Mouse (Mus musculus) spleen, adult 2 months (tissue): ENCODE data around the gene Dppa3. TPM values are rescaled to one million over a fixed set of nuclear protein-coding genes. Genes with fewer than 3 reads are reported as not detected.

Experiments used
- DNase-seq, 2 experiments: peaks; one replicate each; pipeline versions ENCODE4 v3.0.0 to v3.0.0-alpha.2; 2012 to 2021; ENCODE audit warnings: low spot score in 2 of 2, low read depth in 1 of 2
- H3K27ac ChIP-seq: fragments of 200-500 bp; 2 replicates; pipeline ENCODE4 v1.5.1; 2012; ENCODE audit warnings: low read length, inconsistent platforms; ENCODE audit not compliant: insufficient read depth
- H3K27me3 ChIP-seq: fragments of 200-500 bp; 2 replicates; pipeline ENCODE4 v1.6.1; 2012; ENCODE audit warnings: mild to moderate bottlenecking, moderate library complexity, low read length, inconsistent platforms; ENCODE audit not compliant: control insufficient read depth, insufficient read depth
- H3K36me3 ChIP-seq: fragments of 200-500 bp; 2 replicates; pipeline ENCODE4 v1.6.1; 2012; ENCODE audit warnings: mild to moderate bottlenecking, low read length, inconsistent platforms; ENCODE audit not compliant: control insufficient read depth, insufficient read depth
- H3K4me1 ChIP-seq: fragments of 200-500 bp; 2 replicates; pipeline ENCODE4 v1.6.1; 2011; ENCODE audit warnings: inconsistent platforms; ENCODE audit not compliant: control insufficient read depth, insufficient read depth, insufficient read length
- H3K4me3 ChIP-seq: fragments of 200-500 bp; 2 replicates; pipeline ENCODE4 v1.5.1; 2011; ENCODE audit warnings: mild to moderate bottlenecking, inconsistent platforms; ENCODE audit not compliant: insufficient read depth, insufficient read length; ENCODE audit errors: extremely low read depth
- CTCF ChIP-seq: fragments of 200-500 bp; IDR thresholded peaks from 2 replicates; pipeline ENCODE4 v1.5.1; 2011; ENCODE audit warnings: mild to moderate bottlenecking, inconsistent platforms; ENCODE audit not compliant: insufficient read depth, insufficient read length, insufficient replicate concordance; ENCODE audit errors: extremely low read depth
- POLR2A ChIP-seq: fragments of 200-500 bp; IDR thresholded peaks from 2 replicates; pipeline ENCODE4 v1.6.1; 2011; ENCODE audit warnings: low read depth, low read length, inconsistent platforms
- WGBS: fragments of 180-500 bp; shearing (Covaris S2); methylation state at CpG from one replicate; pipeline ENCODE4 v1.1.7; 2018; 5-methylcytosine and 5-hydroxymethylcytosine counted together
- polyA plus RNA-seq: library from polyadenylated mRNA; depleted of rRNA; stranded (reverse); fragments of >200 nt; gene quantifications from 2 replicates; pipeline ENCODE4 v1.2.3, GENCODE M21; 2012; rRNA removed

The Dppa3 gene
- polyA plus RNA-seq, 1 experiment: not detected

DNA sequence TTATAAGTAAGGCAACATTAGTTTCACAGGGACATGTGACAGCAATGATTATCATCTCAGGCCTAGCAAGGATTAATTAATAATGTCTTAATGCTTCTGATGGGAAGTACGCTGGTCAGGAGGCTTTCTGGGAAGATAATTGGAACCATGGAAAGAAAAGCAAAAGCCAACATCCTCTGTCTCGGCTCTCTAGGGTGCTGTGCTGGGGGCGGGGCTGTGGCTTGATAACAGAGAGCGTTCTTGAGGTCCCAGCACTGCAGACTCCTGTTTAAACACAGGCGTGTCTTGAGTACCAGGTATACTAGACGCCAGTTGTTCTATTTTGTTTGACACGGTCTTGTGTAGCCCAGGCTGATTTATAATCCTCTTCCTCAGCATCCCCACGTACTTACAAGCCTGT lies 46.5 kb downstream of the Dppa3 start:
- no peak for DNase-seq
- no peaks in the 10 kb centered on the region for H3K36me3 ChIP-seq
- TF ChIP-seq CTCF: no peak
- no peak for TF ChIP-seq POLR2A
- H3K4me1 ChIP-seq: no peaks in the 10 kb centered on the region
- H3K4me3 ChIP-seq: no peak overlapping the region
- no peak overlapping the region for H3K27ac ChIP-seq
- no peaks in the 10 kb centered on the region for H3K27me3 ChIP-seq
- WGBS: 73% methylated on average over 8 of the region's 8 CpGs

Other genes starting within 250 kb of the Dppa3 start
- gene Rimklb, start 127.6 kb upstream of the Dppa3 start, polyA plus RNA-seq: not detected in 2 replicates
- gene Mfap5, start 120.6 kb upstream of the Dppa3 start, polyA plus RNA-seq: 11.7 and 13.3 TPM in 2 replicates
- 0.20 and 0.38 TPM in 2 replicates for gene Aicda, start 72.6 kb upstream of the Dppa3 start, polyA plus RNA-seq
- gene Apobec1, start 24.0 kb upstream of the Dppa3 start, polyA plus RNA-seq: 44.0 and 60.3 TPM in 2 replicates
- 0.49 and 0.60 TPM in 2 replicates for gene Gdf3, start 16.3 kb upstream of the Dppa3 start, polyA plus RNA-seq
- not detected in 2 replicates for gene Nanog, start 81.1 kb downstream of the Dppa3 start, polyA plus RNA-seq
- gene Slc2a3, start 175.2 kb downstream of the Dppa3 start, polyA plus RNA-seq: 17.8 and 18.5 TPM in 2 replicates
- 14.8 and 16.7 TPM in 2 replicates for gene Foxj2, start 193.5 kb downstream of the Dppa3 start, polyA plus RNA-seq
- gene C3ar1, start 229.8 kb downstream of the Dppa3 start, polyA plus RNA-seq: 0.33 and 0.45 TPM in 2 replicates
- 7.1 and 7.4 TPM in 2 replicates for gene Necap1, start 248.1 kb downstream of the Dppa3 start, polyA plus RNA-seq